Mouse (Mus musculus): Measurements from ENCODE around the gene Stard10. TPM values are rescaled to one million over a fixed set of nuclear protein-coding genes. Genes with fewer than 3 reads are reported as not detected.

Stard10 gene
- total RNA-seq, 2 experiments from 2014 or later, result 5.9 to 9.0 TPM

DNA sequence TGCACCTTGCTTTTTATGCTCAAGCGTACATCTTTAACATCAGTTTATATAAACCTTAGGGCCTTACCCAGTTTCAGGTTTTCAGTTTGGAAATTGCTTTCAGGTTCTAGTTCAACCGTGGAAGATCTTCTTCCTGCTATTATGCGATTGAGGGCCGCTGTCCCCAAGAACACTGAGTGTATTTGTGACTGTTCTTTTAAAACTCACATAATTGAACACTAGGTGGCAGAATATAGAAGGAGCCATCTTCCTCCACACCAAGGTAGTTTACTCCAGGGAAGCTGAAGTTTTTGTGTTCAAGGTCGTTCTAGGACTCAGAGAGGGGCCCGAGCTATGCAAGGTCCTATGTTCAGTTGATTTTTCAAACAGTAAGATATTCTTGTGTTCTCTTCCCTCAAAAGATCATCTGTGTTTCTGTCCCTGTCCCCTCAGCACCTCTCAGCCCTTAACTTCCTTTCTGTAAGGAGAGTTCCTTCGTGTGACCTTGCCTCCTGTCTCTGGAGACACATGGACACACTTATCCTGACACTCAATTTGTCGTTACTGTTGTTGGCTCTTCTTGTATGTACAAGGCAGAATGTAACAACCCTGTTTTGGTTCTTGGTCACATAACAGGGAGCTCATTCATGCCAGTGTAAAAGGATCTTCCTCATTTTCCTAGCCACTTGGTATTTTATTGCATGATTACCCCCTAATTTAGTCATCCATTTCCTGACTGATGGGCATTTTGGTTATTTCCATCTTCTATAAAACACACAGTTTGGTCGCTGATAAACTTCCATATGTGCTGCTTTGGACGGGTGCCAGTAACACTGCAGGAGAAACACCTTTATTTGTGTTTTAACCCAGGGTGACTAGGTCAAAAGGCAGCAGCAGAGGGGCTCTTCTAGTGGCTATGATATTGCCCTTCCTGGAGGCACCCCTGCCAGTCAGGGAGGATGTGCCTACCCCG lies 51.3 kb downstream of the Stard10 start:
- no peak for DNase-seq (ENCODE audit: low spot score in 2 of 2)

DNA sequence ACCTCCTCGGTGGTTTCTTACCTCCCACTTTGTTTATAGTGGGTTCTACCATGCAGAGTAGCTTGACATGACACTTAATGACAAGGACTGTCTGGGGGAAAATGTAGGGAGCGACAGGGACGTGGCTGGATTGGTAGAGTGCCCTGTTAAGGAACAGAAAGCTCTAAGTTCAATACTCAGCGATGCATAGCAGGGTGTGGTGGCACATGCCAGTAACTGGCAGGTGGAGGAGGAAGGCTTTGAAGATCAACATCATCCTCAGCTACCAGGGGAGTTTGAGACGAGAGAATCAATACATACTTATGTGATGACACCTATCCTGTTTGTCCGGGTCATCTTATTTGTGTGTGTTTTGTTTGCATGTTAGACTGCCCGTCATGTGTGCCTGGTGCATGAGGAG lies 52.8 kb downstream of the Stard10 start:
- no peak for DNase-seq (ENCODE audit: low spot score in 2 of 2)

DNA sequence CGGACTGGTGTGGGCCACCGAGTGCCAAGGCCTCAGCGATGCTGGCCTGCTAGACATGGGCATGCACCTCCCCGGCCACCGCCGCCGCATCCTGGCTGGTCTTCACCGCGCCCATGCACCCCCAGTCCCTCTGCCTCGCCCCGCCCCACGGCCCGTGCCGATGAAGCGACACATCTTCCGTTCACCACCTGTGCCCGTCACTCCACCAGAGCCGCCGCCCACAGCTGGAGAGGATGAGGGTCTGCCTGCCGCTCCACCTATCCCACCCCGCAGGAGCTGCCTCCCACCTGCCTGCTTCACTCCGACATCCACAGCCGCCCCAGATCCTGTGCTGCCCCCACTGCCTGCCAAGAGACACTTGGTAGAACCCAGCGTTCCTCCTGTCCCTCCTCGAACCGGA lies 56.2 kb downstream of the Stard10 start:
- no peak for DNase-seq (ENCODE audit: low spot score in 2 of 2)

GRCm38 (mm10) chr7:101374155-101374554 lies 57.3 kb downstream of the Stard10 start:
- no peak for DNase-seq (ENCODE audit: low spot score in 2 of 2)

DNA sequence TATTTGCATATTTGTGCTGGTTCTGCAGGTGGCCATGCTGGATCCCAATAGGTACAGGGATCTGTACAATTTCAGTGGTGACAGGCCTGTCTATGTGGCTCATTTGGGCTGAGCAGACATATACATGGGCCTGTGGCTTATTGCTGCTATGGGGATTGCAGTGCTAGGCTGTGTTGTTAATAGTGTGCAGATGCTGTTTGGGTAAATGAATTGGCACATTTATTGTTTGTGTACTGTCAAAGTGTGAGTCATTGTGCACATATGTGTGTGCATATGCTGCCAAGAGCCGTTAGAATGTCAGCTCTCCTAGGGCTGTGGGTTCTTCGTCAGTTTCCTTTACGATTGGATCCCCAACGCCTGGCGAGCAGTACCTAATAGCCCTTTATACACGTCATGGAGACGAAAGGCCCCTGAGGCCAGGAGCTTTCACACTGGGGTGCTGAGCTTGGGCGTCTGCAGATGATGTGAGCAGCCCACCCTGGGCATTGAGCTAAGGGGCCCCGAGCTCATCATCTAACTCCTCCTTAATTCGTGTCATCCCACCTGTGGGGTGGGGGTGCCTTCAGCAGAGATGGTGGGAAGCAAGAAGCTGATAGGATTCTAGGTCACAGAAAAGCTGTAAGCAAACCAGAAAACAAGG lies 59.9 kb downstream of the Stard10 start:
- DNase-seq (ENCODE audit: low spot score in 2 of 2), result no peak

- peak in 1 of 2 experiments; percentile 65 for DNase-seq (ENCODE audit: low spot score in 2 of 2)
Observed at GRCm38 (mm10) chr7:101377741-101378262, 60.9 kb downstream of the Stard10 start.

- no peak for DNase-seq (ENCODE audit: low spot score in 2 of 2)
Observed at GRCm38 (mm10) chr7:101378285-101378684, 61.4 kb downstream of the Stard10 start.

GRCm38 (mm10) chr7:101378796-101379465 lies 62.0 kb downstream of the Stard10 start:
- DNase-seq (ENCODE audit: low spot score in 2 of 2), result no peak

GRCm38 (mm10) chr7:101379732-101380131 lies 62.8 kb downstream of the Stard10 start:
- DNase-seq (ENCODE audit: low spot score in 2 of 2), result no peak

- no peak for DNase-seq (ENCODE audit: low spot score in 2 of 2)
Observed at GRCm38 (mm10) chr7:101381512-101381911, 64.6 kb downstream of the Stard10 start.

DNA sequence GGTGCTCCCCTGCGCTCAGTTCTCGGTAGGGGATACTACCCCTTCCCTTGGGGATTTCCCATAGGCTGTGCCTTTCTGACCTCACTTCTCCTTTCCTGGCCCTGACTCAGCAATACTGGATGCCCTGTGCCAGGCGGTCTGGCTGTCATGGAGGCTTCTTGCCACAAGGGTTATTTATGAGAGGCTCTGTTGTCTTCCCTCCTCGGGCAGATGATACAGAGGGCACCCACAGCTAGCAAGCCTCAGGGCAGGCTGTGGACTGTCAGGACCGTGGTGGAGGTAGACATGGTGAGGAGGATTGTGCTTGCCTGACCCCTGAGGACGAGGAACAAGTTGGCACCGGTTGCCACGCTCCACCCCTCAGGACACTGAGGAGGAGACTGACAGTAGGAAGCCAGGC lies 65.5 kb downstream of the Stard10 start:
- DNase-seq (ENCODE audit: low spot score in 2 of 2), result no peak

DNA sequence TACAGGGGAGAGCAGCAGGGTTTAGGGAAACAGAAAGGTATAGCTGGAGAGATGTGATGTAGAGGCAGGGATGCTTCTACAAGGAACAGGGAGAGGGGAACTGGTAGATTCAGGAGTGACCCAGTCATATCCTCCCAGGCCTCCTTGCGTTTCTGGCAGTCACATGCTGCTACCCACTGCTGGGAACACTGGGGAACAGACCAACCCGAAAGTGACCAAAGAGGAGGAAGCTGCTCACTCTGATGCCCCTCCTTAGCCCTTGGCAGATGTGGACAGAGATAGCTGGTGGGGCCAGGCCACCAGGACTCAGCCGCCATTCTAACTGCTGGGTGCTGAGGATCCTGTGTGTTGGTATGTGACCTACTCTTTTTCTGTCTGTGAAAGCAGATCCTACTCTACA lies 66.9 kb downstream of the Stard10 start:
- DNase-seq (ENCODE audit: low spot score in 2 of 2), result no peak

GRCm38 (mm10) chr7:101384931-101385330 lies 68.0 kb downstream of the Stard10 start:
- DNase-seq (ENCODE audit: low spot score in 2 of 2), result no peak

- no peak for DNase-seq (ENCODE audit: low spot score in 2 of 2)
Observed at GRCm38 (mm10) chr7:101385331-101385733, 68.4 kb downstream of the Stard10 start.

- no peak for DNase-seq (ENCODE audit: low spot score in 2 of 2)
Observed at GRCm38 (mm10) chr7:101385866-101386452, 69.1 kb downstream of the Stard10 start.

- DNase-seq (ENCODE audit: low spot score in 2 of 2), result no peak
Observed at GRCm38 (mm10) chr7:101389256-101389655, 72.4 kb downstream of the Stard10 start.

DNA sequence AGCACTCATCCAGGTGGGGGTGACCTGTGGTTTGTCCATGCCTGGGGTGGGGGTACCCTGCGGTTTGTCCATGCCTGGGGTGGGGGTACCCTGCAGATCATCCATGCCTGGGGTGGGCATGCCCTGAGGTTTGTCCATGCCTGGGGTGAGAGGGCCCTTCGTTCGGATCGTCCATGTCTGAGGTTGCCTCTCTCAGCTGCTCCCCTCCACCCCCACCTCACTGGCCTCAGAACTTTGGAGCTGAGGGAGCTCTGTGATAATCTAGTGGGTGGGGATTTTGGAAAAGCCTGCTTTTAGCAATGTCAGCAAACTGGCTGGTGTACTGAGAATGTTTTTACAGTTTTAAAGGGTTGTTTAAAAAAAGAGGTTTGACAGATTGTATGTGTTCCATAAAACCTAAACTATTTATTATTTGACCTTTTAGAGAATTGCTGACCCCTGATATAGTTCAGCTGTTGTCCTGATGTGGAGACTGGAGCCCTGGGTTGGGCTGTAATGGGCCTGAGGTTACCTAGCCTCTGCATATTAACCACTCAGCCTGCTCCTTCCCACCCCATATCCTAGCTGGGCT lies 75.1 kb downstream of the Stard10 start:
- DNase-seq (ENCODE audit: low spot score in 2 of 2), result no peak

DNA sequence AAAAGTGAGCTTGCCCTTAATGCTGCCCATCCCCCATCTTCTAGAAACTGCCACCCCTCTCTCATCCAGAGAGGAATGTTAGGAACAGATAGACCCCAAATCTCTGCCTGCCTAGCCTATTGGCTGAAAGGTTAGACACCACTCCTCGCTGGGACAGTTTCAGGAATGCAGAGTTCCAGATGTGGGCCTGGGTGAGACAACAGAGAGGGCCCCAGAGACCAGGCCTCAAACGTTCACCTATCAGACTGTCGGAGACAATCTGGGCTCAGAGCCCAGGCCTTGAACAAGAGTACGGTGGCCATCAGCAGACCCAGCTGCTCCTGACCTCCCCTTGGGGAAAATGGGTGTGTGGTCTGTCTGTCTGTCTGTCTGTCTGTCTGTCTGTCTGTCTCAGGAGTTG lies 76.1 kb downstream of the Stard10 start:
- peak in 1 of 2 experiments; percentile 54 for DNase-seq (ENCODE audit: low spot score in 2 of 2)

DNA sequence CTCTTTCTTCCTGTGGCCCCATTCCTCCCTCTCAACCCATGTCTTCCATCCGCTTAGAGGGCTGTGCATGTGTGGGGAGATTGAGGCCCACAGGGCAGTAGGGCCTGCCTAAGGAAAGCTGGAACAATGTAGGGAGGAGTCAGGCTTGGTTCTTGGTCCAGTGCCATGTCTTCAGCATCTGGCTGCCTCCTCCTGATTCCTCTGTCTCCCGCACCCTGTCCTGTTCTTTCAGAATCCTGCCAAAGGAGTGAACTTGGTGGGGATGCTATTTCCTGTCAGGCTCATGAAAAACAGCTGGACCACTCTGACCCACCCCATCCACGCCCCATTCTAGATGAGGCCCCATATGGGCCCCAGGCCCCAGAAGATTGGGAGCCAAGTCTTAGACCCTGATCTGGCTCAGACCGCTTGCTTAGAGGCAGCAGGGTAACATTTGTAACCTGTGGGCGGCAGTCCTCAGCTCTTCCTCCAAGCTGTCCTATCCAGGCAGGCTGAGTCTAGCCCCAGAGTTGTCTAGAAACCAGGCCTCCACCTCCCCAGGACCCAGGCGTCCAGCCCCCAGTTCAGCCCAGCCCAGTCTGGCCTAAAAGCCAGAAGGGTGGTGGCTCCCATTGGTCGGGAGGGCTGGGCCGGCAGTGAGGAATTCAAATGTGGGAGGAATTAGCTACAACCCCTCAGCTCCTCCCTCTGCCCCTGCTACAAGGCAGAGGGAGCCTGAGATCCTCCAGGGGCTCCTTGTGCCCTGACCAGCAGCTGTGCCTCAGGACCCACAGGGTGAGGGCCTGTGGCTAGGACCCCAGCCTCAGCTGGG lies 77.0 kb downstream of the Stard10 start:
- DNase-seq (ENCODE audit: low spot score in 2 of 2), result peak; percentile 67 to 81

GRCm38 (mm10) chr7:101394569-101394968 lies 77.7 kb downstream of the Stard10 start:
- DNase-seq (ENCODE audit: low spot score in 2 of 2), result no peak

Measured in gastrocnemius, postnatal 4 days (tissue).